Mouse (Mus musculus) c-Kit-negative CD71-positive TER-119-positive erythroid progenitor cells, embryonic 14.5 days (primary cell): ENCODE data around the gene Tm9sf1.

Experiments used
- DNase-seq: peaks from one replicate; pipeline ENCODE4 v3.0.0-alpha.2; 2013; ENCODE audit warnings: low read depth, low spot score

The Tm9sf1 gene

DNA sequence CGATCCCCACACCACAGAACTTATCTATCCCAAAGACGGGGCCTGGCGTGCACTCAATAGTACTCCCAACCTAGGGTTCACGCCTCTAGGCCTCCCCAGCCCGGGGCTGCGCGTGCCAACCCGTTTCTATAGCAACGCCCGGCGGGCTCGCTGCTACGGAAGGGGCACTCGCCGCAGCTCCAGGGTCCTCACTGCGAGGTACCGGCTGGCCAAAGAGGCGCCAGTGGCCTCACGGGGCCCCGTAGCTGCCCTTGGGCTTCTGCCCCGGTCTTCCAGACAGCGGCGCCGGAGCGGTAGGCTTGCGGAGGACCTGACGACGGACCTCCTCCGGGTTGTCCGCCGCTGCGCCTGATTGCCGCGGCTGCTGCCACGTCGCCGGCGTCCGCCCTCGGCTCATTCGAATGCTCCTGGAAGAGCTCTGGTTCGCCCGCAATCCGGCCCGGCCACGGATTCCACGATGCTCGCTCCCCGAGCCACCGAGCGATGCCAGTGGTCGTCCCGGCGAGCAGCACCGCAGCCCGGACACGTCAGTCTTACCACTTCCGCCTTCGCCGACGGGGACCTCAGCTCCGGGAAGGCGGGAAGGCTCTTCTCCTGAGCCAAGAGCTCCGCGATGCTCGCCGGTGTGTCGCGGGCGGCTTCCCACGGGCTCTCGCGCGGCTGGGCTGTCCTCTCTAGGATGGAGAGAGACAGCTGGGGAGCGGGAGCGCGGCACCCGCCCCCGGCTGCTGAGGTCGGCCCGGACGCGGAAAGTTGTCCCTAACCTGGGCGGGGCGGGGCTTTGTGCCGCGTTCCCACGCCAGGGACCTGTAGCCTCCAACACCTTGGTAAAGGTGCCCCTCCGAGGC is at the start of gene Tm9sf1:
Gene Tm9sf1 (minus strand): TSS at position 747 of the 848 bp plus-strand sequence.
- peak; percentile 70 for DNase-seq

DNA sequence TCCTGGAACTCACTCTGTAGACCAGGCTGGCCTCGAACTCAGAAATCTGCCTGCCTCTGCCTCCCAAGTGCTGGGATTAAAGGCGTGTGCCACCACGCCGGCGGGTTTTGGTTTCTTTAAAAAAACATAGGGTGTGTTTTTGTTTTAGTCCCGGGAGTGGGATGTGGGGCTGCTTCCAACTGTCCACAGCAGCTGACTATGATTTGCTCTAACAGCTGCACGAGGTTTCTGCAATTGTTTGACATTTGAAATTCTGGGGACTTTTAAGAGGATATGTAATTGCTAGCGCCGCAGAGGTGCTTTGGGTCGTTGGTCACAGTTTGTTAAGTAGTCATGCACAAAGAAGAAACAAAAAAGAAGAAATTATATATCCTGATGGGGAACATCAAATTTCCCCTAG is 45.8 kb upstream of the Tm9sf1 start:
- no peak for DNase-seq

GRCm38 (mm10) chr14:55682118-55682493 is 38.5 kb upstream of the Tm9sf1 start:
- DNase-seq: no peak

GRCm38 (mm10) chr14:55681160-55682117 is 37.8 kb upstream of the Tm9sf1 start, which contains the start of gene Tinf2:
TSS of gene Tinf2 (minus strand) at chr14:55681820.
- DNase-seq: peak; percentile 93

GRCm38 (mm10) chr14:55677615-55678014 is 34.0 kb upstream of the Tm9sf1 start:
- DNase-seq: no peak

GRCm38 (mm10) chr14:55672741-55673060 is 29.1 kb upstream of the Tm9sf1 start:
- DNase-seq: no peak

GRCm38 (mm10) chr14:55671833-55672740 is 28.5 kb upstream of the Tm9sf1 start, which contains the start of the genes Gmpr2 and Nedd8:
TSS of gene Gmpr2 (plus strand) at chr14:55671941.
TSS of gene Nedd8 (minus strand) at chr14:55672124.
- DNase-seq: peak; percentile 85

DNA sequence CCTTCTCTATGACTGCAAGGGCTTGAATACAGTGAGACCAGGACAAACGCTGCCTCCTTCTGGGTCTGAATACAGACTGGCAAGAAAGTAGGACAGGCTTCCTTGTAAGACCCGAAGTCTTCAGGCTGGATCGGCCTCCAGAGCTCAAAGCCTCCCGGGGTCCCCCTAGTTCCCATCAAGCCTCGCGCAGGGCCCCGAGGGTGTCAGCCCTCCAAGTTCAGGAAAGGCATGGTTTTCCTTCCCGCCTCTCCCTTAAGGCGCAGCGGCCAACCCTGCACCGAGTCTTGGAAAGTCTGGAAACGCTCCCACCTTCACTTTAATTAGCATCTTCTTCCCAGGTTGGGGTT is 27.9 kb upstream of the Tm9sf1 start:
- DNase-seq: no peak

- DNase-seq: no peak
Observed at GRCm38 (mm10) chr14:55660636-55661035, 17.0 kb upstream of the Tm9sf1 start.

- DNase-seq: peak; percentile 71
Observed at GRCm38 (mm10) chr14:55659960-55660573, 16.5 kb upstream of the Tm9sf1 start, which contains the start of gene Mdp1. TSS of gene Mdp1 (minus strand) at chr14:55660508.

GRCm38 (mm10) chr14:55658011-55658410 is 14.4 kb upstream of the Tm9sf1 start:
- no peak for DNase-seq

GRCm38 (mm10) chr14:55656935-55657334 is 13.3 kb upstream of the Tm9sf1 start:
- no peak for DNase-seq

DNA sequence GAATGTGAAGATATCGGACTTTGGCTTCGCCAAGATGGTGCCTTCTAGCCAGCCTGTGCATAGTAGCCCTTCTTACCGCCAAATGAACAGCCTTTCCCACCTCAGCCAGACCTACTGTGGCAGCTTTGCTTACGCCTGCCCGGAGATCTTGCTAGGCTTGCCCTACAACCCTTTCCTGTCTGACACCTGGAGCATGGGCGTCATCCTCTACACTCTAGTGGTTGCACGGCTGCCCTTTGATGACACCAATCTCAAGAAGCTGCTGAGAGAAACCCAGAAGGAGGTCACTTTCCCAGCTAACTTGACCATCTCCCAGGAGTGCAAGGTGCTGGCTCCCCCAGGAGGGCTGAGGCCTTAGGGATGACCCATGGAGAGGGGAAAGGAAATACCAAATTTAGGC is 7.9 kb upstream of the Tm9sf1 start:
- no peak for DNase-seq

DNA sequence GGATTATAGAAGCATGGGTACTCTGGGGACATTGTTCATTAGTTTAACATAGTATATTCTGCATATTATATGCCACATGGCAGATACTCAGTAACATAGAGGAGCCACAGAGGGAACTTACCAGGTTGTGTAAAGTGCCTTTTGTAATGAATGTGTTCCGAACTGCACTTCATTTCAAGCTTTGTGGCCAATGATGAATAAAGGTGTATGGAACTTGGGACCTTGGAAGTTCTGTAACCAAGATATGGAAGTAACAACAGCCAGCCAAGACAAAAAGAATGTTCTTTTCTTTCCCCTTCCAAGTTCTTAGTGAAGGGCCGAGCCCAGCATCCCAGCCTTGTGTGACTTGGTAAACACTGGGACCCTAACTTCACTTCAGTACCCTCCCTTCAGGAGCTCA is 6.3 kb upstream of the Tm9sf1 start, which contains the start of gene Tssk4:
Gene Tssk4 (plus strand): TSS at position 301 of the 400 bp plus-strand sequence.
- no peak for DNase-seq

DNA sequence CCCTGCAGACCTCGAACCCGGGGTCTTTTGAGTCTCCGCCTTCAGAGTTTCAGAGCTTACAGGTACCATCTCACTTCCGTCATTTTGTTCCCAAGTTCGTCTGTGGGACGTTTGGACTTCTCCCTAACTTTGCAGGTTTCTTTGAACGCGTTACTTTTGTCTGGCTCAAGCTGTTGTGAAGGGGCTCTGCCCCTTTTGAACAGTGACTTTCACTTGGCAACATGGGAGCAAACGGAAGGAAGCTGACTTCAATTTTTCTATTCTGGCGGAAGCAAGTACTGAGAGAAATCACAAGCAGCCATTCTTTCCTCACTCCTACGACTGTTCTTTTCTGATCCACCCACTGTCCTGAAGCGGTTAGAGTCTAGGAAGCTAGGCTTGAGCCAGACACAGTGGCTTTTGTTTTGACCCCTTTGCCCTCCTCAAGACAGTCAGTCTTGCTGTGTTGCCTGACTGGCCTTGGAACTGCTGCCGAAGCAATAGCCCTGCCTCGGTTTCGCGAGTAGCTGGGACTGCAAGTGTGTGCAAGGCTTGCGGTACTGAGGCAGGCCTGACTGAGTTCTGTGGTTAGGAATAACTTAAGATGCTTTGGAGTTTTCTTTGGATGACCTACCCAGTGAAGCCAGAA is 769 bp upstream of the Tm9sf1 start:
- no peak for DNase-seq

DNA sequence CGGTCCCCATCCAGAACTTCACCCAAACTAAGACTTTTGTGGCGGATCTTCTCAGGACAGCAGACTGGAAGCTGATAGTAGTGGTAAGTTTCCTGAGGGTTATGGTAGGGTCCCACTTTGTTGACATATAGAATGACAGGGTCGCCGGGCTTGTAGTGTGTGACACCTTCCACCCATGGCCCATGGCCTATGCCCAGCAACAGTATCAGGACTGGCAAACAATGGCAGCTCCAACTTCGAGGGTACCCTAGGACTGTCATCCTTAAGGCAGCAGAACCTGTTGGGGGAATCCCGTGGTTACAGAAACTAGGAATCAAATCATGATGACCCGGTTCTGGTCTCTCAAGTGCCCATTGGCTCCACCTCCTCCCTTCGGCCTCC is 937 bp downstream of the Tm9sf1 start:
- no peak for DNase-seq

DNA sequence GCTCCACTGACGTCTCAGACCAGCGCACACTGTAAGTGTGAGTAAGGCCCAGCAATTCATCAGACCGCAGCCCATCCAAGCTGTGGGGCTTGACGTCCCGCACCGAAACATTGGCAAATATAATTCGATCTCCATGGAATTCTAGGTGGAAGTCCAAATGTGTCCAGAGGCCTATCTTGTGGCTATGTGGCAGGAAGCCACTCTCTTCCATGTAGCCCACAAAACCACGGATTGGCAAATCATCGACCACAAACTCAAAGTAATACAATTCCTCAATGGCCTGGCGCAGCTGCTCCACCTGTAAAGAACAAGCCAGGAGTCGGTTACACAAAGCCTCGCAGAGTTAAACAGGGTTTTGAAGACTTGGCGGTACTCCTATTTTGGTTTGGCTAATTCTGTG is 2.3 kb downstream of the Tm9sf1 start:
- DNase-seq: no peak

- no peak for DNase-seq
Observed at GRCm38 (mm10) chr14:55640816-55641215, 2.8 kb downstream of the Tm9sf1 start.

DNA sequence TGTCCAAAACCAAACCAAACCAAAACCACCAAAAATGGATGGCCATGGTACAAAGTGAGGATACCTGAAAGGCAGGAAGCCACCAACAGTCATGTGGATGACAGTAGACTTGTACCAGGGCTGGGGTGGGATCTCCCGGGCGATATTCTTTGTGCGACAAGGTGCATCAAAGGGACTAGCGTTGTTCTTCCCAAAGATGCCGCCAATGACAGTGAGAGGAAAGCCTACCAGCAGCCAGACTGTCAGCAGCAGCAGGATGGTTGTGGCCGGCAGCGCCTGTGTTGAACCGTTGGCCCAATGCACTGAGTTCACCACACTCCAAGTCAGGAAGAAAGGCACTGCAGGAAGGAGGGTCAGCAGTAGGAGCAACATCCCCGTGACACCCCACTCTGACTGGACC is 5.8 kb downstream of the Tm9sf1 start, which contains the start of gene Gm49378:
Gene Gm49378 (minus strand): TSS at position 101 of the 400 bp plus-strand sequence.
- no peak for DNase-seq

GRCm38 (mm10) chr14:55635523-55636007 is 8.0 kb downstream of the Tm9sf1 start, which contains the start of gene Ipo4:
TSS of gene Ipo4 (minus strand) at chr14:55635957.
- DNase-seq: peak; percentile 55
